Mouse (Mus musculus): Measurements from ENCODE around the gene Olfr418.
"Not testable (repeated sequence)": the region's sequence is repeated elsewhere in the genome, so short reads cannot be mapped to it uniquely, and the experiment has no call there.

The Olfr418 gene

GRCm38 (mm10) chr1:173265701-173266100 is at the start of gene Olfr418:
Olfr418 (plus strand) TSS chr1:173266001.
- no peak for DNase-seq (ENCODE audit: low spot score in 2 of 2)

- no peak for DNase-seq (ENCODE audit: low spot score in 2 of 2)
Measured at GRCm38 (mm10) chr1:173216481-173216880, 49.3 kb upstream of the Olfr418 start.

GRCm38 (mm10) chr1:173227081-173227480 is 38.7 kb upstream of the Olfr418 start, which contains the start of gene Fcer1a:
Fcer1a (minus strand) TSS chr1:173227214.
- no peak for DNase-seq (ENCODE audit: low spot score in 2 of 2)

GRCm38 (mm10) chr1:173237004-173237403 is 28.8 kb upstream of the Olfr418 start:
- DNase-seq (ENCODE audit: low spot score in 2 of 2), result not testable (repeated sequence)

GRCm38 (mm10) chr1:173249888-173250287 is 15.9 kb upstream of the Olfr418 start:
- DNase-seq (ENCODE audit: low spot score in 2 of 2), result no peak

- no peak for DNase-seq (ENCODE audit: low spot score in 2 of 2)
Measured at GRCm38 (mm10) chr1:173277677-173278076, 11.9 kb downstream of the Olfr418 start, which contains the start of gene Mptx2. Mptx2 (minus strand) TSS chr1:173277777.

GRCm38 (mm10) chr1:173302795-173303194 is 37.0 kb downstream of the Olfr418 start:
- DNase-seq (ENCODE audit: low spot score in 2 of 2), result not testable (repeated sequence)

- not testable (repeated sequence) for DNase-seq (ENCODE audit: low spot score in 2 of 2)
Measured at GRCm38 (mm10) chr1:173313535-173314050, 47.8 kb downstream of the Olfr418 start.

- DNase-seq (ENCODE audit: low spot score in 2 of 2), result no peak
Measured at GRCm38 (mm10) chr1:173315725-173316124, 49.9 kb downstream of the Olfr418 start.

GRCm38 (mm10) chr1:173317925-173318477 is 52.2 kb downstream of the Olfr418 start:
- DNase-seq (ENCODE audit: low spot score in 2 of 2), result no peak

GRCm38 (mm10) chr1:173321593-173322248 is 55.9 kb downstream of the Olfr418 start:
- DNase-seq (ENCODE audit: low spot score in 2 of 2), result no peak

- DNase-seq (ENCODE audit: low spot score in 2 of 2), result no peak
Measured at GRCm38 (mm10) chr1:173322249-173322627, 56.4 kb downstream of the Olfr418 start.

All from thymus, postnatal 10 days (tissue).